Mouse (Mus musculus) E14TG2a.4 (cell line): ENCODE data around the gene Olfr1342.

Experiments
- CTCF ChIP-seq: conservative IDR thresholded peaks from 2 replicates; pipeline ENCODE4 v1.5.1; 2014; ENCODE audit warnings: low read length
- POU5F1 ChIP-seq: IDR thresholded peaks from 2 replicates; pipeline ENCODE4 v1.6.1; 2014; ENCODE audit warnings: low read length, borderline replicate concordance

GRCm38 (mm10) chr4:118711656-118712055 is 19.1 kb upstream of the Olfr1342 start:
- TF ChIP-seq CTCF (no peak), POU5F1 (no peak)
